Mouse (Mus musculus): Measurements from ENCODE around the gene Gm5269. TPM values are rescaled to one million over a fixed set of nuclear protein-coding genes. Genes with fewer than 3 reads are reported as not detected.
A peak's percentile ranks its signal among the peaks of the same experiment; 100 is the strongest.

Gene Gm5269
- not detected in 2 replicates for polyA plus RNA-seq (2016; fragmentation: Nextera tagmentation; extraction: Ambion mirVana)

DNA sequence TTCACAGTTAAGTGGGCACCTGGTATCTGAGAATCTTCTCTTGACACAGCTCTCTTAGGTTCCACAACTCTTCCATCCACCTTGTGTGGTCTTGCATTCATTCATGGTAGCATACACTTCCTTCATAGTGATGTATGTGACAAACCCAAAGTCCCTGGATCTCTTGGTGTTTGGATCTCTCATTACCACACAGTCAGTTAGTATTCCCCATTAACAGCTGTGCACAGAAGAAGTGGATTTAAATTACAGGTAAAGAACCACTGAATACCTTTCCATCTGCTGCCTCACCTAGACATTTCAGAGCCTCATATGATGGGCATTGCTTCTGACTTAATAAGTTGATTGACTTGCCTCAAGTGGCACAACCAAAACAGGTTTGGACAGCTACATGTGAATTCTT, at the start of gene Gm5269:
Gene Gm5269, minus strand, starts transcription at position 101 of the 400 bp plus-strand sequence.
- Histone ChIP-seq H3K36me3 (no peaks in the 10 kb centered on the region), H3K27me3 (replicated peaks) (no peaks in the 10 kb centered on the region), H3K4me2 (replicated peaks) (no peak within 1 kb of the TSS), H3K4me3 (no peak within 1 kb of the TSS), H3K27ac (no peak within 1 kb of the TSS), H3K4me1 (no peaks in the 10 kb centered on the region), H3K9ac (no peak within 1 kb of the TSS), H3K9me3 (no peaks in the 10 kb centered on the region)
- no peak for ATAC-seq (ENCODE audit: low FRiP score, low read depth)

GRCm38 (mm10) chr1:45931127-45931526, 41.1 kb upstream of the Gm5269 start:
- peaks cover 11% of the 10 kb centered on the region for H3K27me3 ChIP-seq (replicated peaks)
- no peak overlapping the region for H3K27ac ChIP-seq
- no peaks in the 10 kb centered on the region for H3K9me3 ChIP-seq
- no peak for ATAC-seq (ENCODE audit: low FRiP score, low read depth)
- H3K4me3 ChIP-seq, result no peak overlapping the region
- no peak overlapping the region for H3K4me2 ChIP-seq (replicated peaks)
- no peaks in the 10 kb centered on the region for H3K36me3 ChIP-seq
- no peak overlapping the region for H3K9ac ChIP-seq
- H3K4me1 ChIP-seq, result peaks cover 3% of the 10 kb centered on the region

DNA sequence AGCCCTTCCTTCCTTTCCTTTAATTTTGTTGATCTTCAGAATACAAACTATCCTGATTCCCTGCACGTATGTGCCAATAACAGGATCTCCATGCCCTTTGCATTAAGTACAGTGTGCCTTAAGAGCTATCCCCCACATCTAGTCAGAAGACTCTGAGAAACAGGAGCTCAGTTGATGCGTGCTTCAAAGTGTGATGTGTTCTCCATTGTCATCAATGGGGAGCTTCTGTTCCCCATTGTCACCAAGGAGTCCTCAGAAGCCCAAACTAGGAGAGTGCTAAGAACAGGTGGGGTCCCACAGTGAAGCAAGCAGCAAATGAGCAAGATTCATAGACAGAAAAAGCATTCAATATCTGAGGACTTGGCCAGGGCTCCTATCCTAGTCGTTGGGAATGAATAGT, 36.8 kb upstream of the Gm5269 start:
- 49% methylated on average over 3 of the region's 3 CpGs for WGBS
- Histone ChIP-seq H3K27me3 (replicated peaks) (peaks cover 25% of the 10 kb centered on the region), H3K4me3 (no peak overlapping the region), H3K27ac (no peak overlapping the region), H3K4me2 (replicated peaks) (no peak overlapping the region), H3K9me3 (no peaks in the 10 kb centered on the region), H3K4me1 (peaks cover 6% of the 10 kb centered on the region), H3K9ac (no peak overlapping the region), H3K36me3 (no peaks in the 10 kb centered on the region)
- no peak for ATAC-seq (ENCODE audit: low FRiP score, low read depth)

- Histone ChIP-seq H3K27ac (no peak within 1 kb of the TSS), H3K9ac (peak within 1 kb of the TSS; percentile 53), H3K4me3 (peak within 1 kb of the TSS; percentile 60), H3K4me1 (peaks cover 6% of the 10 kb centered on the region), H3K27me3 (replicated peaks) (peaks cover 25% of the 10 kb centered on the region), H3K36me3 (no peaks in the 10 kb centered on the region), H3K9me3 (no peaks in the 10 kb centered on the region), H3K4me2 (replicated peaks) (peak within 1 kb of the TSS; percentile 84)
- ATAC-seq (ENCODE audit: low FRiP score, low read depth), result no peak
- WGBS, result 27% methylated on average over 9 of the region's 9 CpGs
Observed at GRCm38 (mm10) chr1:45926393-45926763, 36.3 kb upstream of the Gm5269 start, which contains the start of gene Slc40a1. Gene Slc40a1 (minus strand): TSS chr1:45926523.

GRCm38 (mm10) chr1:45925500-45926392, 35.7 kb upstream of the Gm5269 start:
- no peaks in the 10 kb centered on the region for H3K9me3 ChIP-seq
- peaks cover 6% of the 10 kb centered on the region for H3K4me1 ChIP-seq
- peak overlapping the region; percentile 53 for H3K9ac ChIP-seq
- ATAC-seq (ENCODE audit: low FRiP score, low read depth), result peak; percentile 98
- peaks cover 25% of the 10 kb centered on the region for H3K27me3 ChIP-seq (replicated peaks)
- peak overlapping the region; percentile 84 for H3K4me2 ChIP-seq (replicated peaks)
- no peaks in the 10 kb centered on the region for H3K36me3 ChIP-seq
- WGBS, result under 1% methylated on average over 53 of the region's 53 CpGs
- H3K4me3 ChIP-seq, result peak overlapping the region; percentile 60
- no peak overlapping the region for H3K27ac ChIP-seq

- H3K27me3 ChIP-seq (replicated peaks), result peaks cover 25% of the 10 kb centered on the region
- no peaks in the 10 kb centered on the region for H3K9me3 ChIP-seq
- WGBS, result 13% methylated on average over 7 of the region's 7 CpGs
- peak; percentile 62 for ATAC-seq (ENCODE audit: low FRiP score, low read depth)
- H3K9ac ChIP-seq, result peak overlapping the region; percentile 53; the same call in 1 of the 2 replicates
- no peaks in the 10 kb centered on the region for H3K36me3 ChIP-seq
- H3K27ac ChIP-seq, result no peak overlapping the region
- H3K4me3 ChIP-seq, result peak overlapping the region; percentile 60
- H3K4me2 ChIP-seq (replicated peaks), result peak overlapping the region; percentile 84
- H3K4me1 ChIP-seq, result peaks cover 6% of the 10 kb centered on the region
Observed at GRCm38 (mm10) chr1:45925131-45925499, 35.0 kb upstream of the Gm5269 start.

- no peaks in the 10 kb centered on the region for H3K9me3 ChIP-seq
- no peak overlapping the region for H3K27ac ChIP-seq
- H3K9ac ChIP-seq, result no peak overlapping the region
- no peak overlapping the region for H3K4me3 ChIP-seq
- ATAC-seq (ENCODE audit: low FRiP score, low read depth), result no peak
- WGBS, result 71% methylated on average over 7 of the region's 7 CpGs
- no peaks in the 10 kb centered on the region for H3K36me3 ChIP-seq
- peaks cover 6% of the 10 kb centered on the region for H3K4me1 ChIP-seq
- H3K27me3 ChIP-seq (replicated peaks), result peaks cover 25% of the 10 kb centered on the region
- peak overlapping the region; percentile 84 for H3K4me2 ChIP-seq (replicated peaks)
Observed at GRCm38 (mm10) chr1:45924516-45924915, 34.4 kb upstream of the Gm5269 start.

DNA sequence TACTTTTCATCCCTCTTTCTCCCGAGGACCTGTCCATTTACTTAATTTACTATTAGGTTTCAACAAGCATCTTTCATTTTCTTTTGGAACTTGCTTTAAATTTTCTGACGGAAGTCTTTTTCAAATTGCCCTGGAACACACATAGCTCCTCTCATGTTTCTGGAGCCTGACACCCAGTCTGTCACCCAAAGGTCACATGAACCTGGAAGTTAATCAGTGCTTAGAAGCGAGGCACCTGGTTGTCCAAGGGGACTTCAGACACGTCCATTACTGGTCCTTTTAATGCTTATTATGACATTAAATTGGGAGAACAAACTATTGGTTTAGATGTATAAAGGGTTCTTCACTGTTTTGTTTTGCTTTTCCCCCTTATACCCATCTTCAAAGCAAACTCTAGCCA, 33.2 kb upstream of the Gm5269 start:
- H3K4me2 ChIP-seq (replicated peaks), result no peak overlapping the region
- H3K4me3 ChIP-seq, result no peak overlapping the region
- 76% methylated on average over 4 of the region's 4 CpGs for WGBS
- H3K27me3 ChIP-seq (replicated peaks), result peaks cover 25% of the 10 kb centered on the region
- no peak overlapping the region for H3K9ac ChIP-seq
- H3K9me3 ChIP-seq, result no peaks in the 10 kb centered on the region
- peaks cover 6% of the 10 kb centered on the region for H3K4me1 ChIP-seq
- H3K27ac ChIP-seq, result no peak overlapping the region
- no peaks in the 10 kb centered on the region for H3K36me3 ChIP-seq
- no peak for ATAC-seq (ENCODE audit: low FRiP score, low read depth)

DNA sequence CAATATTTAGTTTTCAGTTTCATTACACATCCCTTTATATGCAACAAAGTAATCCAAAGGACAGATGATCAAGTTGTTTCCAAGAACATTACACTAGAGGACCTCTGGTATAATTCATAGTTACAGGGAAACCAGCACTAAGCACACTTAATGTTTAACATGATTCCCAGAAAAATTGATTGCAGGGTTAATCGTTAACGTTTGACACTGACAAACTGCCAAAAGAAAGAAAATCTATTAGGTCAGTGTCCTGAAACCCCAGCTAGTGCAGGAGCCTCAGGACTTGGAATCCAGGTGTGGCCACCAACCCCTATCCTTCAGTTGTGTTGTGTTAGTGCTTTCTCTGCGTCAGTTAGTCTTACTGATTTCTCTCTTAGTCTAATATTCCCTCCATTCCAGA, 30.6 kb upstream of the Gm5269 start:
- Histone ChIP-seq H3K27ac (no peak overlapping the region), H3K4me3 (no peak overlapping the region), H3K27me3 (replicated peaks) (0 out of 2 replicates have a peak, but pooled peaks cover 10% of the 10 kb centered on the region), H3K9ac (no peak overlapping the region), H3K4me1 (no peaks in the 10 kb centered on the region), H3K9me3 (no peaks in the 10 kb centered on the region), H3K36me3 (no peaks in the 10 kb centered on the region), H3K4me2 (replicated peaks) (no peak overlapping the region)
- no peak for ATAC-seq (ENCODE audit: low FRiP score, low read depth)
- WGBS, result 89% methylated on average over 3 of the region's 3 CpGs

GRCm38 (mm10) chr1:45919752-45920151, 29.7 kb upstream of the Gm5269 start:
- no peak overlapping the region for H3K4me2 ChIP-seq (replicated peaks)
- no peaks in the 10 kb centered on the region for H3K4me1 ChIP-seq
- 93% methylated on average over 1 of the region's 1 CpGs for WGBS
- no peak for ATAC-seq (ENCODE audit: low FRiP score, low read depth)
- 0 out of 2 replicates have a peak, but pooled peaks cover 9% of the 10 kb centered on the region for H3K27me3 ChIP-seq (replicated peaks)
- no peaks in the 10 kb centered on the region for H3K36me3 ChIP-seq
- no peak overlapping the region for H3K27ac ChIP-seq
- no peaks in the 10 kb centered on the region for H3K9me3 ChIP-seq
- no peak overlapping the region for H3K4me3 ChIP-seq
- no peak overlapping the region for H3K9ac ChIP-seq

GRCm38 (mm10) chr1:45917136-45917803, 27.2 kb upstream of the Gm5269 start:
- Histone ChIP-seq H3K9ac (no peak overlapping the region), H3K27ac (no peak overlapping the region), H3K4me2 (replicated peaks) (no peak overlapping the region), H3K4me1 (no peaks in the 10 kb centered on the region), H3K27me3 (replicated peaks) (no peaks in the 10 kb centered on the region), H3K9me3 (no peaks in the 10 kb centered on the region), H3K4me3 (no peak overlapping the region), H3K36me3 (no peaks in the 10 kb centered on the region)
- no peak for ATAC-seq (ENCODE audit: low FRiP score, low read depth)
- WGBS, result 83% methylated on average over 4 of the region's 4 CpGs

GRCm38 (mm10) chr1:45916174-45916573, 26.1 kb upstream of the Gm5269 start:
- Histone ChIP-seq H3K9ac (no peak overlapping the region), H3K27ac (no peak overlapping the region), H3K9me3 (no peaks in the 10 kb centered on the region), H3K4me1 (no peaks in the 10 kb centered on the region), H3K27me3 (replicated peaks) (no peaks in the 10 kb centered on the region), H3K4me3 (no peak overlapping the region), H3K4me2 (replicated peaks) (no peak overlapping the region), H3K36me3 (no peaks in the 10 kb centered on the region)
- WGBS, result 77% methylated on average over 3 of the region's 3 CpGs
- ATAC-seq (ENCODE audit: low FRiP score, low read depth), result no peak
